Mouse (Mus musculus): ENCODE measurements around the gene Myo1d.
A peak's percentile ranks its signal among the peaks of the same experiment; 100 is the strongest.

Gene Myo1d

GRCm38 (mm10) chr11:80779527-80780344, at the start of gene Myo1d:
Gene Myo1d (minus strand): TSS chr11:80780025.
- peak; percentile 75 for DNase-seq (ENCODE audit: low read depth, low spot score)

- DNase-seq (ENCODE audit: low read depth, low spot score), result no peak
Measured at GRCm38 (mm10) chr11:80821794-80822193, 42.0 kb upstream of the Myo1d start.

DNA sequence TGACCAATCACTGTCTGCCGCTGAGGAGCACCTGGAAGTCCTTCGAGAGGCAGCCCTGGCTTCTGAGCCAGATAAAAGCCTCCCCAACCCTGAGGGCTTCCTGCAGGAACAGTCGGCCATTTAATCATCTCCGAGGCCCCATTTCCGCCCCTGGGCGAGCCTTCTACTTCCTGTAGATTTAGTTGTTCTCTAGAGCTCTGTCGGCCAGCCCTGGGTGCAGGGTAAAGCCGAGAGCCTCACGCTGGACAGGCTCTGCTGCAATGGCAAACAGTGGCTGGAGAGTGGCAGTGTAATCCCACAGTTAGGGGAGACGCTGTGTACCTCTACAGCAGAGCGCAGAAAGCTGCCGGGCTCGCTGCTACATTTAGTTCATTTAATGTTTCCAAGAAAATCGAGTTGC, 41.5 kb upstream of the Myo1d start:
- no peak for DNase-seq (ENCODE audit: low read depth, low spot score)

DNA sequence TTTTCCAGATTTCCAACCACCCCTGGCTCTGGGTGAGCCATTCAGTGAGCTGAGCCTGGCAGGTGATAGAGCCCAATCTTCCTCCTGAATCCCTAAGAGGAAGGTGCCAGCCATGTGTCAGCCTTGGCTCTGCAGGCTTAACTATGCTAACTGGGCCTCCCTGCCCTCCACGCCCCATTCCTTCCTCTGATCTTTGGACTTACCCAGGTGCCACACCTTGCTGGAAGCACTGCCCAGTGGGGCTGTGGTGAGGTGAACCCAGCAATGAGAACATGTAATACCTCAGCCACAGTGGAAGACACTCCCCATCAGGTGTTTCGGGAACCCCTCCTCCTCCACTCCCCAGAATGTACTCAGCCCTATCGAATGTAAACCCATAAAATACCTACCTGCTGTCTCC, 40.3 kb upstream of the Myo1d start:
- DNase-seq (ENCODE audit: low read depth, low spot score), result no peak

DNA sequence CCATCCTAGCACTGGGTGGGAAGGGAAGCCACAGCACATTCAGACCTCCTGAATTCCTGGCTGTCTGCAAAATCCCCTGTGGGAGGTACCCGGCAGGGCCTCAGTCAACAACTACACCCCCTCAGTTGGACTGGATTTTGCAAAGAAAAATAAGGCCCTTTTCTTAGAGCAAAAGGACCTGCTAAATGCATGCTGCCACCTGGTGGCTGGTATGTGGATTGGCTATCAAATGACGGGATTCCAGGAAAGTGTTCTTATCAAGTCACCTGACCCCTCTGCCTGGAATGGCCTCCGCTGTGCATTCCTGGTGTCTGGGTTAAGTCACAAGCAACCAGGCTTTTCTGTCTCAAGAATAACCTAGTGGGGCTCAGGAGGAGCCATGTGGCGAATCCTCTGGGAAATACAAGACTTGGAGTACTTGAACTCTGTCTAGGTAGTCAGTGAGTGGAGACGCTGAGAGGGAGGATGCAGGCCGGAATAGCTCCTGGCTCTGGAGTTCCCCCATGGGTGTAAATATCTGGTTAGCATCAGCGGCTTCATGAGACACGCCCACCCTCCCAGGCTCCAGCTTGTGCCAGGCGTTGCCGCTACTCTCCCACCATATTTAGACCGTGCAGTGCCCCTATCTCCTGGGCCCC, 38.4 kb upstream of the Myo1d start:
- peak; percentile 54 for DNase-seq (ENCODE audit: low read depth, low spot score)

GRCm38 (mm10) chr11:80815354-80815753, 35.5 kb upstream of the Myo1d start:
- no peak for DNase-seq (ENCODE audit: low read depth, low spot score)

- DNase-seq (ENCODE audit: low read depth, low spot score), result no peak
Measured at GRCm38 (mm10) chr11:80811156-80811555, 31.3 kb upstream of the Myo1d start.

GRCm38 (mm10) chr11:80809993-80810821, 30.4 kb upstream of the Myo1d start, which contains the start of gene Tmem98:
Gene Tmem98 (plus strand): TSS chr11:80810175.
- DNase-seq (ENCODE audit: low read depth, low spot score), result no peak

GRCm38 (mm10) chr11:80809666-80809992, 29.8 kb upstream of the Myo1d start:
- DNase-seq (ENCODE audit: low read depth, low spot score), result no peak

DNA sequence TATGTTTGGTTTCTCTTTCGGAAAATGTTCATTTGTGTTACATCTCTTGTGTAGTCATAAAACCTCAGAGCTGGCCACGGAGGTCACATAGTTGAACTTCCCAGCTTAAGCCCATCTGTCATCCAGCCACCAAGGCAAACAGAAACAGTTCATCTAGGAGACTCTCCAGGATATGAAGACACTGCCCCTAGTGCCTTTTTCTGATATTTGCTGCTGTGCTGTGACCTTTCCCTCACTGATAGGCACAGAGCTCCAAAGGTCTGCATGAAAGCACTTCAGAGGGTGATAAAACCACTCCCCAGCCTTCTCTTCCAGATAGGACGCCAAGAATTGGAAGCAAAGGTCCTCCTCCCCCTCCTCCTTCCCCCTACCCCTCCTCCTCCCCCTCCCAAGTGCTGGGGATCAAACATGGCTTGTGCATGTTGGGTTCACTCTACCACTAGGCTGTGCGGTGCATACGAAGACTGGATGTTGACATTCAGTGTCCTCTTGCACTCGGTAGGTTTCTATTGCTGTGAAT, 28.8 kb upstream of the Myo1d start:
- no peak for DNase-seq (ENCODE audit: low read depth, low spot score)

GRCm38 (mm10) chr11:80802706-80803105, 22.9 kb upstream of the Myo1d start:
- no peak for DNase-seq (ENCODE audit: low read depth, low spot score)

GRCm38 (mm10) chr11:80799979-80800378, 20.2 kb upstream of the Myo1d start:
- no peak for DNase-seq (ENCODE audit: low read depth, low spot score)

GRCm38 (mm10) chr11:80795431-80795830, 15.6 kb upstream of the Myo1d start:
- DNase-seq (ENCODE audit: low read depth, low spot score), result no peak

- no peak for DNase-seq (ENCODE audit: low read depth, low spot score)
Measured at GRCm38 (mm10) chr11:80794290-80794689, 14.5 kb upstream of the Myo1d start.

DNA sequence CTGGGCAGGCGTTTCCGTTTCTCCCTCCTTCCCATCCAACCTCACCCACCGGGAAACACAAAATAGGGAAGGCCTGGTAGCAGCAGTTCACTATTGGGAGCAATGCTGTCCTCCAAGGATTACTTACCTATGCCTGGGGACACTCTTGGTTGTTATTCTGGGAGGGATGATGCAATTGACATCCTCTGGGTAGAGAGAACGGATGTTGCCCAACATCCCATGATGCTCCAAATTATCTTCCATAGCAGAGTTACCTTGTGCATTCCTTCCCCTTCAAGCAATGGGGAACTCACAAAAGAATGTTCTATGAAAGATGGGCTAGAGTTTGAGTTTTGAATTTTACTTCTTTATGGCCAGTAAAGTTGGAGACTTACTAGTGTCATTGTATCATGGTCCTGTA, 13.6 kb upstream of the Myo1d start:
- DNase-seq (ENCODE audit: low read depth, low spot score), result no peak

GRCm38 (mm10) chr11:80791677-80792432, 12.0 kb upstream of the Myo1d start:
- DNase-seq (ENCODE audit: low read depth, low spot score), result no peak

DNA sequence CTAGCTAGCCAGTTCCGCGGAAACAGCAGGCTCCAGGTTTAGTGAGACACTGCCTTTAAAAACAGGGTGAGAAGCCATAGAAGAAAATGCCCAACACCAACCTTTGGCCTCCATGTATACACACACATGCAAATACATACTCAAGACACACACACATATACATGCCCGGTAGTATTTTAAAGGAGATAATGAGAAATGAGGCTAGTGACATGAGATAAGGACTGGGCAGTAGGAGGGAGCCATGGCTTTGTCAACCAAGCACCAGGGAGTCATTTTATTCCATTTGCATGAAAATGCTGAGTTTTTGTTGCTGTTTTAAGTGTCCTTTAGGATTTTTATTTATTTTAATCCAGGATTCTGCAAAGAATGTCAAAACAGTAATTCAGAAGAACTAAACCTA, 10.6 kb upstream of the Myo1d start:
- DNase-seq (ENCODE audit: low read depth, low spot score), result no peak

DNA sequence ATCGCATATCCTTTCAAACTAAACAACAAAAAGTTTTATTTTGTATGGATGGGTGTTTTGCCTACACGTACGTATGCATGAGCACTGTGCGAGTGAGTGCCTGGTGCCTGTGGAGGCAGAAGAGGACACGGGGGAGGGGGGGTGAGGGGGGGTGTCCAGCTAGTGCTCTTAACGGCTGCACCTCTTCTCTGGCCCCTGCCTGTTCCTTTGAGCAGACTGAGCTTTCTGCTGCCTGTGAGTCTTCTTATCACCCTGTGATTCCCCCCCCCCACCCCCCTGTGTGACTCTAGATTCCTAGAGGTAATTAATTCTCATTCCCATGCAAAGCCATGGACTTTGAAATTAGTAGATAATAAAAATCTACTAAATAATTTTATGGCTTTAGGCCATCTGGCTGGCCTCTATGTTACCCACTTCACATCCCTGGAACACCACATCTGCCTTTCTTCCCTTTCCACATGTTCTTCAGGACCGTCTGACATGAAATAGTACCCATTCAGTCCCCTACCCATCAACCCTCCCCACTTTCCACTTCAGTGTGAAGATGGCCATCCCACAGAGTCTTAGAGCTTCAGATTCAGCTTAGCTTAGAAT, 9.9 kb upstream of the Myo1d start:
- DNase-seq (ENCODE audit: low read depth, low spot score), result no peak

- no peak for DNase-seq (ENCODE audit: low read depth, low spot score)
Measured at GRCm38 (mm10) chr11:80785672-80786071, 5.8 kb upstream of the Myo1d start.

- no peak for DNase-seq (ENCODE audit: low read depth, low spot score)
Measured at GRCm38 (mm10) chr11:80784294-80784743, 4.5 kb upstream of the Myo1d start.

DNA sequence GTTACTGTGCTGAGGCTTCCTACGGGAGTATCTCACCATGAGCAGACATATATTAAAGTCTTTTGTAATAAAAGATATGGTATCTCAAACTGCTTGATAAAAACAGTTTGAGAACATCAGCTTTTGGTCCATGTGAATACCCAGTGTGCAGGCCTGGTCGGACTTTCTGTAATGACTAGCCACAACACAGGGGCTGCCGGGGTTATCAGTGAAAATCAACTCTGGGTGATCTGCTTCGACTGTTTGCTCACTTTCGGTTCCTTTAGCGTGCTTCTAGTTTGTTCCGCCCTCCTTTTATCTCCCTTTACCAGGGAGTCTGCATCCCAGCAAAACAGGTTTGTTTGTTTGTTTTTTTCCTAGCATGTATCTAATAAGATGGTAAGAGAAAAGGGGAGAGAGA, 3.6 kb upstream of the Myo1d start:
- no peak for DNase-seq (ENCODE audit: low read depth, low spot score)

All from retina, adult 2 months (tissue).